Mouse (Mus musculus) cerebellum, postnatal 4 days (tissue): ENCODE results near the gene Dock4.
"Not testable (repeated sequence)": the region's sequence is repeated elsewhere in the genome, so short reads cannot be mapped to it uniquely, and the experiment has no call there.

ENCODE experiments used
- DNase-seq, 2 experiments: peaks; one replicate each; pipeline ENCODE4 v3.0.0; 2022; ENCODE audit warnings: low spot score in 2 of 2, mixed read lengths in 1 of 2

Dock4 gene

GRCm38 (mm10) chr12:40823631-40824030, 377.9 kb downstream of the Dock4 start:
- no peak for DNase-seq

- no peak for DNase-seq
These were observed 378.5 kb downstream of the Dock4 start for GRCm38 (mm10) chr12:40824251-40824650.

GRCm38 (mm10) chr12:40825935-40826460, 380.2 kb downstream of the Dock4 start:
- DNase-seq, result no peak

GRCm38 (mm10) chr12:40826491-40826890, 380.7 kb downstream of the Dock4 start:
- DNase-seq, result no peak

- DNase-seq, result no peak
These were observed 382.3 kb downstream of the Dock4 start for GRCm38 (mm10) chr12:40828025-40828424.

- DNase-seq, result no peak
These were observed 383.5 kb downstream of the Dock4 start for GRCm38 (mm10) chr12:40829269-40829668.

GRCm38 (mm10) chr12:40832157-40832556, 386.4 kb downstream of the Dock4 start:
- DNase-seq, result peak; percentile 26 to 29

- DNase-seq, result no peak
These were observed 391.2 kb downstream of the Dock4 start for GRCm38 (mm10) chr12:40836924-40837323.

GRCm38 (mm10) chr12:40837597-40838337, 392.0 kb downstream of the Dock4 start:
- peak; percentile 63 to 78 for DNase-seq

- DNase-seq, result no peak
These were observed 392.6 kb downstream of the Dock4 start for GRCm38 (mm10) chr12:40838338-40838695.

- peak in 1 of 2 experiments; percentile 53 for DNase-seq
These were observed 393.2 kb downstream of the Dock4 start for GRCm38 (mm10) chr12:40838940-40839339.

- no peak for DNase-seq
These were observed 394.1 kb downstream of the Dock4 start for GRCm38 (mm10) chr12:40839817-40840216.

- DNase-seq, result no peak
These were observed 396.7 kb downstream of the Dock4 start for GRCm38 (mm10) chr12:40842251-40842988.

- DNase-seq, result no peak
These were observed 397.2 kb downstream of the Dock4 start for GRCm38 (mm10) chr12:40842991-40843390.

- no peak for DNase-seq
These were observed 397.8 kb downstream of the Dock4 start for GRCm38 (mm10) chr12:40843474-40844080.

GRCm38 (mm10) chr12:40844324-40844723, 398.6 kb downstream of the Dock4 start:
- DNase-seq, result no peak

- no peak for DNase-seq
These were observed 409.1 kb downstream of the Dock4 start for GRCm38 (mm10) chr12:40854705-40855367.

- no peak for DNase-seq
These were observed 411.7 kb downstream of the Dock4 start for GRCm38 (mm10) chr12:40857466-40857865.

GRCm38 (mm10) chr12:40858763-40859162, 413.0 kb downstream of the Dock4 start:
- not testable (repeated sequence) for DNase-seq

- DNase-seq, result no peak
These were observed 424.6 kb downstream of the Dock4 start for GRCm38 (mm10) chr12:40870387-40870786.

GRCm38 (mm10) chr12:40872716-40873115, 427.0 kb downstream of the Dock4 start:
- DNase-seq, result no peak

GRCm38 (mm10) chr12:40873267-40873666, 427.5 kb downstream of the Dock4 start:
- not testable (repeated sequence) for DNase-seq
